Mouse (Mus musculus) small intestine, adult 2 months (tissue): ENCODE measurements around the gene Rarg. TPM values are rescaled to one million over a fixed set of nuclear protein-coding genes. Genes with fewer than 3 reads are reported as not detected.

Source experiments
- H3K27ac ChIP-seq: fragments of 200-500 bp; 2 replicates; pipeline ENCODE4 v1.5.1; 2012; ENCODE audit warnings: low read depth, low read length, control low read depth, inconsistent platforms; ENCODE audit not compliant: insufficient read depth
- H3K27me3 ChIP-seq: fragments of 200-500 bp; 2 replicates; pipeline ENCODE4 v1.6.1; 2012; ENCODE audit warnings: mild to moderate bottlenecking, moderate library complexity, low read length, inconsistent platforms; ENCODE audit not compliant: control insufficient read depth, insufficient read depth
- H3K36me3 ChIP-seq: fragments of 200-500 bp; 2 replicates; pipeline ENCODE4 v1.6.1; 2012; ENCODE audit warnings: mild to moderate bottlenecking, low read length, control low read depth, inconsistent platforms; ENCODE audit not compliant: control insufficient read depth, insufficient read depth
- H3K4me1 ChIP-seq: fragments of 200-500 bp; 2 replicates; pipeline ENCODE4 v1.6.1; 2012; ENCODE audit warnings: low read length, inconsistent platforms, mixed read lengths; ENCODE audit not compliant: control insufficient read depth, insufficient read depth, insufficient read length
- H3K4me3 ChIP-seq: fragments of 200-500 bp; 2 replicates; pipeline ENCODE4 v1.5.1; 2012; ENCODE audit warnings: low read depth, mild to moderate bottlenecking, control low read depth, inconsistent platforms, low read length, moderate library complexity
- CTCF ChIP-seq: fragments of 200-500 bp; IDR thresholded peaks from 2 replicates; pipeline ENCODE4 v1.5.1; 2012; ENCODE audit warnings: low read depth, mild to moderate bottlenecking, control low read depth, inconsistent platforms, low read length, moderate library complexity, mixed read lengths; ENCODE audit not compliant: insufficient replicate concordance, insufficient read length; ENCODE audit errors: extremely low read depth
- POLR2A ChIP-seq: fragments of 200-500 bp; IDR thresholded peaks from 2 replicates; pipeline ENCODE4 v1.6.1; 2012; ENCODE audit warnings: low read depth, mild to moderate bottlenecking, control low read depth, inconsistent platforms, low read length, moderate library complexity
- WGBS: fragments of 180-500 bp; shearing (Covaris S2); methylation state at CpG from one replicate; pipeline ENCODE4 v1.1.7; 2018; 5-methylcytosine and 5-hydroxymethylcytosine counted together
- polyA plus RNA-seq: library from polyadenylated mRNA; depleted of rRNA; stranded (reverse); fragments of >200 nt; gene quantifications from 2 replicates; pipeline ENCODE4 v1.2.3, GENCODE M21; 2012

The Rarg gene
- polyA plus RNA-seq, 1 experiment = 6.7 TPM

GRCm38 (mm10) chr15:102209114-102209513 lies 48.2 kb downstream of the Rarg start:
- WGBS = 93% methylated on average over 8 of the region's 8 CpGs
- Histone ChIP-seq H3K36me3 (peaks cover 68% of the 10 kb centered on the region), H3K27me3 (no peaks in the 10 kb centered on the region), H3K4me3 (no peak overlapping the region), H3K4me1 (peaks cover 5% of the 10 kb centered on the region), H3K27ac (no peak overlapping the region)
- TF ChIP-seq POLR2A (no peak), CTCF (no peak)

- Histone ChIP-seq H3K27ac (no peak overlapping the region), H3K4me1 (peaks cover 5% of the 10 kb centered on the region), H3K27me3 (no peaks in the 10 kb centered on the region), H3K36me3 (peaks cover 59% of the 10 kb centered on the region), H3K4me3 (no peak overlapping the region)
- 65% methylated on average over 9 of the region's 9 CpGs for WGBS
- TF ChIP-seq POLR2A (no peak), CTCF (no peak)
Measured at GRCm38 (mm10) chr15:102208092-102208561, 49.2 kb downstream of the Rarg start.

- H3K4me3 ChIP-seq = no peak overlapping the region
- H3K4me1 ChIP-seq = peaks cover 6% of the 10 kb centered on the region
- no peak overlapping the region for H3K27ac ChIP-seq
- H3K27me3 ChIP-seq = no peaks in the 10 kb centered on the region
- peaks cover 52% of the 10 kb centered on the region for H3K36me3 ChIP-seq
- WGBS = 72% methylated on average over 3 of the region's 3 CpGs
- TF ChIP-seq CTCF = no peak
- no peak for TF ChIP-seq POLR2A
Measured at GRCm38 (mm10) chr15:102207351-102207750, 50.0 kb downstream of the Rarg start.

GRCm38 (mm10) chr15:102205779-102206178 lies 51.5 kb downstream of the Rarg start:
- H3K36me3 ChIP-seq = peaks cover 42% of the 10 kb centered on the region
- H3K4me3 ChIP-seq = no peak overlapping the region
- WGBS = 61% methylated on average over 8 of the region's 8 CpGs
- no peak overlapping the region for H3K27ac ChIP-seq
- H3K4me1 ChIP-seq = peaks cover 8% of the 10 kb centered on the region
- TF ChIP-seq CTCF = no peak
- TF ChIP-seq POLR2A = no peak
- H3K27me3 ChIP-seq = no peaks in the 10 kb centered on the region

GRCm38 (mm10) chr15:102204674-102205505 lies 52.4 kb downstream of the Rarg start, which contains the start of gene Csad:
Gene Csad (minus strand): TSS chr15:102204724.
- 52% methylated on average over 19 of the region's 19 CpGs for WGBS
- H3K27ac ChIP-seq = peak within 1 kb of the TSS; percentile 90
- TF ChIP-seq POLR2A (no peak), CTCF (no peak)
- H3K27me3 ChIP-seq = no peaks in the 10 kb centered on the region
- H3K4me1 ChIP-seq = peaks cover 8% of the 10 kb centered on the region
- peaks cover 34% of the 10 kb centered on the region for H3K36me3 ChIP-seq
- peak within 1 kb of the TSS; percentile 97 for H3K4me3 ChIP-seq

DNA sequence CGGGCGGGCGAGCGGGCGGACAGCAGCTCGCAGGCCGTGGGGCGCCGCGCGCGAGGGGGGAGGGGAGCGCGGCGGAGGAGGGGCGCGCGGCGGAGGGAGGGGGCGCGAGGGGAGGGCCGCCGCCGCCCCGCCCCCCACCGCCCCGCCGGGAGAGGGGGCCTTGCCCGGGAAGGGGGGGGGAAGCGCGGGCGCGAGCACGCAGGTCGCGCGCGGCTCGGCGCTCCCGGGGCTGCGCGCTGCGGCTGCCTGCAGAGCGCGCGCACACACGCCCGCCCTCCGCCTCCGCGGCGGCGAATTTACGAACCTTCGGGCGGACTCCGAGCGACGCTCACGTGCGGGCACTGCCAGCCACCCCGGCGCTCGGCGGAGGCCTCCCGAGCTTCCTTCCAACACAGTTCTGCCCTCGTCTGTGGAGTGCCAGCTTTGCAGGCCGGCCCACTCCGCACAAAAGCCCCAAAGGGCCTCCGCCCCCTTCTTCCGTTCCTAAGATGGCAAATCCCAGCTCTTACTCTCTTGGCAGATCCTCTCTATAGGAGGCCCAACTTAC lies 53.4 kb downstream of the Rarg start:
- Histone ChIP-seq H3K4me3 (peak overlapping the region; percentile 97), H3K36me3 (peaks cover 25% of the 10 kb centered on the region), H3K27me3 (no peaks in the 10 kb centered on the region), H3K4me1 (peaks cover 8% of the 10 kb centered on the region), H3K27ac (peak overlapping the region; percentile 90)
- under 1% methylated on average over 32 of the region's 72 CpGs for WGBS
- TF ChIP-seq CTCF = no peak
- TF ChIP-seq POLR2A = no peak

GRCm38 (mm10) chr15:102202971-102203834 lies 54.1 kb downstream of the Rarg start, which contains the start of gene Zfp740:
Gene Zfp740 (plus strand): TSS chr15:102203249.
- H3K4me3 ChIP-seq = peak within 1 kb of the TSS; percentile 97
- no peaks in the 10 kb centered on the region for H3K27me3 ChIP-seq
- H3K36me3 ChIP-seq = peaks cover 18% of the 10 kb centered on the region
- peak within 1 kb of the TSS; percentile 90 for H3K27ac ChIP-seq
- H3K4me1 ChIP-seq = peaks cover 8% of the 10 kb centered on the region
- 0 out of 2 replicates have a peak, but pooled peaks have one; percentile 22 for TF ChIP-seq CTCF
- peak; percentile 39 for TF ChIP-seq POLR2A
- WGBS = under 1% methylated on average over 61 of the region's 68 CpGs
